Mouse (Mus musculus) lung, adult 2 months (tissue): ENCODE measurements around the gene Begain.

Experiments used
- CTCF ChIP-seq: fragments of 200-500 bp; IDR thresholded peaks from 2 replicates; pipeline ENCODE4 v1.5.1; 2011; ENCODE audit warnings: mild to moderate bottlenecking, low read length, control low read depth; ENCODE audit not compliant: insufficient read depth
- POLR2A ChIP-seq: fragments of 200-500 bp; IDR thresholded peaks from 2 replicates; pipeline ENCODE4 v1.6.1; 2011; ENCODE audit warnings: low read depth, mild to moderate bottlenecking, control low read depth, low read length, borderline replicate concordance; ENCODE audit errors: extremely low read depth

- TF ChIP-seq CTCF, result no peak
- no peak for TF ChIP-seq POLR2A
These were observed 17.7 kb upstream of the Begain start for GRCm38 (mm10) chr12:109085674-109086073.
